Mouse (Mus musculus) cerebellum, postnatal 14 days (tissue): Measurements from ENCODE around the gene Rad51b.

Source experiments
- DNase-seq, 2 experiments: peaks; one replicate each; pipeline ENCODE4 v3.0.0; 2021; ENCODE audit warnings: mixed read lengths in 2 of 2

The Rad51b gene

DNA sequence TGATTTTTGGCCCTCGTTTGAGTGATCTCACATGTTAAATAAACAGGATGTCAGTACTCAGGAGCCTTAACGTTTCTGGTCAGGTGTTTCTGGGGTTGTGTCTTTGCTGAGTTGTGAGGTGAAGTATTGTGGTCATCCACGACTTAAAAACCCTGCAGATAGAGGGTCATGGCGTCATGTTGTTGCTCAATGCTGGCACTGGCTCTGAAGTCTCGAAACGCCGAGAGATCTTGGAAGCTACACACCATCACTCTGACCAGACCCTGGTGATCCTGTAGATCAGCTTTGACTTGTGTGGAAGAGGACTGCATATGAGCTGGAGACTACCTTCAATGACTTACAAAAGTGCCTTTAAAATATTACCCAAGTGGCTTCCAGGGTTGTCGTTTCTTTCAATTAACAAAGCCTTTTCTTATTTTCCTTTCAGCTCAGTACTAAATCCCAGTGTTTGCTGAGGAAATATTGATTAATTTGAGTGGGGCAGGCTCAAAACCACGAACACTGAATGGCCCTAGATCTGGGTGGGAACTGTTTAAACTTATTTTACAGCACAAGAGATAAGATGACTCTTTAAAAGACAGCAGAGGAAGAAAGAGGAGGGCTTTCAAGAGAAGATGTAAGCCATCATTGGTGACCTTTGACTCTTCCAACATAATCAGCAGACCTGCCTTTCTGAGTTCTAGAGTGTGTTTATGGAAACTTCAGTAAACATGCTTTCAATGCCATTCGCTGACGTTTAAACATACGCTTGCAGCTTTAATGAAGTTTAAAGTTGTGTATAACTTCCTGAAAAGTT is 144.3 kb downstream of the Rad51b start:
- DNase-seq: no peak

DNA sequence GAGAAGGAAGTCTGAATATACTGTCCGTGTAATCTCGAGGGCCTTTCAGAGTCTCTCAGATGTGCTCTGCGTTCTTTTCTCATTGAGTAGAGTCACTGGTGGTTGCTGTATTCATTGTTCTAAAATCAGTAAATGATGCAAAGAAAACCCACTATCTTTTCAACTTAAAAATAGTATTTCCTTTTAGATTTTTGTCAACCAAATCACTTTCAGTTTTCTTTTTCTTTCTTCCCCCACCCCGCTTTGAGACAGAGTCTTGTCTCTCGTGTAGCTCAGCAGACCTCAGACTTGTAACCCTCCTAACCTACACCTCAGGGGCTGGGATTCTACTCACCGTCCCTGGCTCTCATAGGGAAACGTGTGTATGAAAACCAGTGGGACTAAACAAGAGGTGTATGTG is 145.0 kb downstream of the Rad51b start:
- DNase-seq: no peak

DNA sequence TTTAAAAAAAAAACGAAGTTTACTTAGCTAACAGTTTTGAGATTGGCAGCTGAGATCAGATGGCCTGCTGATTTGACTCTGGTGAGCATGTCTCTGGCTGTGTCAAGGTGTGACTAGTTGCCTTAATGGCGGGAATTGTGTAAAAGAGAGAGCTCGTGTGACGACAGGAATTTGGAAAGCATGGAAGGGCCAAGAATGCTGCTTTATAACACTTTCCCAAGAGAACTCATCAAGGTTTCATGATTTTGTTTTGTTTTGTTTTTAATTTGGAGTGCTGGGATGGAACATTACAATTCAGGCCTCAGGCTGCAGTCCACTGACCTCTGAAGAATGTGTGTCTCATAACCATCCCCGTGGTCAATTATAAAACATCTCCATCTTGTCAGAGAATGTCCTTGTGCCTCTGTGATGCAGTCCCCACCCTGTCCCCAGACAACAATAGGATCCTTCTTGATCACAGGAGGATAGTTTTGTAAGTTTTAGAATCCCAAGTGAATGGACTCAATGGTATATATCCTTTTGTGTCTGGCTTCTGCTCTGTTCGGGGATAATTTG is 145.8 kb downstream of the Rad51b start:
- no peak for DNase-seq

DNA sequence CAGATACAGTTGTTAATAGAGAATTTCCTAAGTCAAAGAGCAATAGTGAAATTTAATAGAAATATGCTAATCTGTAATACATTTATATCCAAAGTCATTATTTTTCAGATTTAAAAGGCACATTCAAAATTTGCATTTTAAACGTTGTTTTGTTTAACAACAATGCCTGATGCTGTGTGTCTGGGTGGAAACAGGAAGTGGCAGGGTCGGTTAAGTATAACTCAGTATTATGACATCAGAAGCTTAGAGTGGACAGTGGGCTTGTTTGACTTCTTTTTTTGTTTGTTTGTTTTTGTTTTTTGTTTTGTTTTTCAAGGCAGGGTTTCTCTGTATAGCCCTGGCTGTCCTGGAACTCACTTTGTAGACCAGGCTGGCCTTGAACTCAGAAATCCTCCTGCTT is 147.6 kb downstream of the Rad51b start:
- DNase-seq: no peak

DNA sequence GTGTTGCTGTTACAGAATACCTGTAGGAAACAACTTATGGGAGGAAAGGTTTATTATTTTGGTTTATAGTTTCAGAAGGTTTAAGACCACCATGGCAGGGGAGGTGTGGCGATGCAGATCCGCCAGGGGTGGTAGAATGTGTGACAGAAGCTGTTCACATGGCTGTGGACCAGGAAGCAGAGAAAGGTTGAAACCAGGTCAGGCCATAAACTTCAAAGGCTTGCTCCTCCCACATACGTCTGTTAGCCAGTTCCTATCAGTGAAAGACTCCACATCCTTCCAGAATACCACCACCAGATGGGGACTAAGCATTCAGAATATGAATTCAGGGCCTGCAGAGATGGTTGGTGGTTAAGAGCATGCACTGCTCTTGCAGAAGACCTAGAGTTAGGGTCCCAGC is 150.0 kb downstream of the Rad51b start:
- DNase-seq: no peak

DNA sequence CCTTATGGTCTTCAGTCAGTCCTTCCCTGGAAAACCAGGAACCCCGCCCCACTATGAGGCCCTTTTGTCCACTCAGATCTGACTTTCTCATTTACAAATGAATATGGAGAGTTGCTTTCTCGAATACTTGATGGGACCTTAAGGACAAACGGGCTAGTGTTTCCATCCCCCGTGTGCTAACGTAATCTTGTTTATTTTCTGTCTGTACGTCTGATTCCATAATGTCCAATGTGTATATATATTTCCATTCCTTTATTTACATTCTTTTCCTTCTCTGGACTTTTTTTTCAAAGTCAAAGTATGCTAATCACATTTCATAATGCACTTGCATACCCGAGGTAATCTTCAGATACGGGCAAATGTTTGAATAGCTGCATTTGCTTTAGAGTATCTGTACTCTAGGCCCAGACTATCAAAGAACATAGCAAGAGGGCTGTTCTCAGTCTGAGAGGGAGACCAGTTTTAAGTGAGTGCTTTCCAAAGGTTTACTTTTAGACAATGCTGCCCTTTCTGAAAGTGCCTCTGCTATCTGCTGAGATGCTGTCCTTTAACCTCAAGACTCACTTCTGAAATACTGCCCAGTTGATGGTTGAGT is 152.8 kb downstream of the Rad51b start:
- DNase-seq: no peak

DNA sequence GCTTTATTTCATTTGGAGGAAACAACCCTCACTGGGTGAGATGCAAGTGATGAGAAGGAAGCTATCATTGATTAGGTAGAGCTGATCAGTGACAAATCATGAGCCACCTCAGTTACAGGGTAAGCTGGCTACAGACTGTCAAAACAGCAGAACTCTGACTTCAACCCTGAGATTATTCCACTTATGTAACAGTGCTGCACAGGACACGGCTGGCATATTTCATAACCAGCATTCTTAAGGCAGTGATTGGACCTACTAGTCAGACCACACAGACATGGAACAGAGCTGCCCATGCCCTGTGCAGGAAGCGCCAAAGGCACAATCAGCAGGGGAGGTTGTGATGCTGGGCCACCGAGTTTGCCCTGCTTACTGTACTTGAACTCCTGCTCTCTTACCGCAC is 155.8 kb downstream of the Rad51b start:
- no peak for DNase-seq

DNA sequence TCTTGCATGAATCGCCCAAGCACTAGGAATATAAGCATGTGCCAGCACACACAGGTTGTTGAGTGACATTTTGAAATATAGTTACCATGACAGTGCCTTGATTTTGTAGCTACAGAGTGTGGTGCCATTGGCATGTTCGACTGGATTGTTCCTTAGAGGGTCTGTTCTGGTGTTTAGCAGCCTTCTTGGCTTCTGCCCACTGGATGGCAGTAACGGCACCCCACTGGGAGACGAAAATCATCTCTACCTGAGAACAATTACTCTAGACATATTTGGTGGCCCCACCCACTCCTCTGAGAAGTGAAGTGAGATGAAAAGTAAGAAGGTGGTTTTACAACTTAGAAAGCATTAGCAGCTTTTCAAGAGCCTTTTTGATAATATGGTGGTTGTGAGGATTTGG is 156.9 kb downstream of the Rad51b start:
- DNase-seq: peak in 1 of 2 experiments; percentile 5

DNA sequence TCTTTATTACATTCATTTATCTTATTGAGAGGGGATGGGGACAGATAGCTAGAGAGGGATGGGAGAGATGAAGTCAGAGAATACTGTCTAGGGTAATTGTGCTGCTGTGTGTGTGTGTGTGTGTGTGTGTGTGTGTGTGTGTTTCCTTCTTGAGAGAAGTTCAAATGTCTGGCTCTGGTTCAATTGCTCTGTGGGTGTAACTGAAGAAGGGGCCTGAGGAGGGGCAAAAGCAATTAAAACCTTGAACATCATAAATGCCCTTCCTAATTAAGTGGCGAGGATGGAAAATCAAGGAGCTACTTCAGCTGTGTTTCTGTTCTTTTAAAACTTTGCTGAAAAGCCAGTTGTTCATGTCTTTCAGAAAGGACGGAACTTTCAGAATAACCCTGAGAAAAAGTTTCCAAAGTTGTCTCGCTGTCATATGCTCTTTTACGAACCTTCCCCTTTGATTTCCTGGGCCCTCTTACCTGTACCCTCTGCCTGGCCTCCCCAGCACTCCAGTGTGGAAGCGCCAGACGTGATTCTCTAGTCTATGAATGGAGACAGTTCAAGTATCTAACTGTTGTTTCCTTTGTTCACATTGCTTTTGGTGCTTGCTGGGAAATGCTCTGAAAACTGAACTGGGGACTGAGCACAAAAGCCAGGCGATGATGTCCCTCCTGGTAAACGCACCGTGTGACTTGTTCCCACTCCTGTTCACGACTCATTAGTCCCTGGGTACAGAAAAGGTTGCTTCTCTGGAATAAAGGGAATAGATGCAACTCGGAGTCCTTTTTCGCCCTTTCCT is 158.2 kb downstream of the Rad51b start:
- DNase-seq: no peak

DNA sequence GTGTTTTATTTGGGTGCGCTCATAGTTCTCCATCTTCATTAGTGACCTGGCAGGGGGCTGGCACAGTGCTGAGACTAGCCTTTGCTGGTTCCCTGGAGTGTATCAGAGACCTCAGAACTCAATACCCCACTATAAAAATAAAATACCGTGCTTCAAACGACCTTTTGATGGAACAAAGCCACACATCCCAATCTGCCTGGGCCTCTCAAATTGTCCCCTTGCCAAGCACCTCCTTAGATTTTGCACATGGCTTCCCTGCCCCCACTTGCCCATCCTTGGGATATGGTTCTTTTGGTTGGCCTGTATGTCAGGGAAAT is 158.7 kb downstream of the Rad51b start:
- no peak for DNase-seq

DNA sequence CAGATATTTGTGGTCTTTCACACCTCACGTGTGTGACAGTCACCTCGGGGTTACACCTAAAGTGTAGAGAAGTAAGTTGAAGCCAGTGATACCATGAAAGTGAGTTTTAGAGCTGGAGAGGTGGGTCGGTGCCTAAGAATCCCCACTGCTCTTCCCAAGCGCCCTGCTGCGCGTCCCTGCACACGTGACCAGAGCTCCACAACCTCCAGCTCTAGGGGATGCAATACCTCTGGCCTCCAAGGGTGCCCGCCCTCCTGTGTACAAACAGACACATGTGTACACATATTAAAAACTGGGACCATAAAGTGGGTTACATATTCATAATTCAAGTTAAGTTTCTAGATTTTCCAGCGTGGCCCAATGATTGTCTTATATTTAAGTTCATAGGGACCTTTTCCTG is 159.2 kb downstream of the Rad51b start:
- DNase-seq: no peak

DNA sequence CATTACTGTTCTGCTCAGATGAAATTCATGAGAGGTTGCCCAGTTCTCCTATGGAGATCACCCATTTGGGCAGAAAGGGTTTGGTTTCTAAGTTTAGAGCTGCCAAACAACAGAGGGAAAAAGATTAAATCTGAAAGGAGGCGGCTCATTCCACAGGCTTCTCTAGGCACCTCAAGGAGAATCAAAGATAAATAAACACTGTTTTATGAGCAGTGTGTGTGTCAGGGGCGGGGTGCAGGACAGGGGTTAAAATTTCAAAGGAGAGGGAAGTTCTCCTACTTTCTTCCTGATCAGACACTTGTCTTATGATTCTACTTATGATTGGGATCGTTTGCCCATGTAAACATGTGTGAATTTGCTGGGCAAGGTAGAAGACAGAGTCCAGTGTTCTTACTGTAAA is 166.3 kb downstream of the Rad51b start:
- no peak for DNase-seq

DNA sequence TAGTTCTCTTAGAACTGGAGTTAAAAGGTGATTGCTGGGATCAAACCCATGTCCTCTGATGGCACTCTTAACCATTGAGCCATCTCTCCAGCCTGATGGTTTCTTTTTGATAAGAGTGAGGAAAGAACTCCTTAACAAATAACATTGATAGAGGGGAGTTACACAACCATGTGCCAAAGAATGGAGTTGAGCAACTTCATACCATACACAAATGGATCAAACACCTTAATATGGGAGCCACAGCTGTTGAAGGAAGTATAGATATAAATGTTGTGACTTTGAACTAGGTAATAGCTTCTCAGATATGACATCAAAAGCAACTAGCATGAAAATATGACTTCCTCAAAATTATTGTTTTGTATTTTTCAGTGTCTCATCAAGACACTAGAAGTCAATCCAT is 173.0 kb downstream of the Rad51b start:
- no peak for DNase-seq

DNA sequence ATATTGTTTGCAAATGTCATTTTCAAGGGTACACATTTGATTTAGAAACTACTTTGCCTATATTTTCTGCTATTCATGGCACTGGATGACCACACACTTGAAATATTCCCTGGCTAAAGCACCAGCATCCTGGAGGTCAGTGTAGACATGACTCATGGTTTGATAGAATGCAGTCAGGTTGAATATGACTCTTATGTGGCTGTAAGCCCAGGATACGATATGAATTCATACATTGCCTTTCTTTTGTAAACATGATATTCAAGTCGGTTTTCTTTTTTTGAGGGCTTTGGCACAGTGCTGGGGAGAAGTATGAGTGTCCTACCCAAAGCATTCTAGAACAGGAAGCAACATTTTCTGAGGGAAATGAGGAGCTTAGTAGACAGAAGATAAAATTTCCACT is 174.8 kb downstream of the Rad51b start:
- no peak for DNase-seq

DNA sequence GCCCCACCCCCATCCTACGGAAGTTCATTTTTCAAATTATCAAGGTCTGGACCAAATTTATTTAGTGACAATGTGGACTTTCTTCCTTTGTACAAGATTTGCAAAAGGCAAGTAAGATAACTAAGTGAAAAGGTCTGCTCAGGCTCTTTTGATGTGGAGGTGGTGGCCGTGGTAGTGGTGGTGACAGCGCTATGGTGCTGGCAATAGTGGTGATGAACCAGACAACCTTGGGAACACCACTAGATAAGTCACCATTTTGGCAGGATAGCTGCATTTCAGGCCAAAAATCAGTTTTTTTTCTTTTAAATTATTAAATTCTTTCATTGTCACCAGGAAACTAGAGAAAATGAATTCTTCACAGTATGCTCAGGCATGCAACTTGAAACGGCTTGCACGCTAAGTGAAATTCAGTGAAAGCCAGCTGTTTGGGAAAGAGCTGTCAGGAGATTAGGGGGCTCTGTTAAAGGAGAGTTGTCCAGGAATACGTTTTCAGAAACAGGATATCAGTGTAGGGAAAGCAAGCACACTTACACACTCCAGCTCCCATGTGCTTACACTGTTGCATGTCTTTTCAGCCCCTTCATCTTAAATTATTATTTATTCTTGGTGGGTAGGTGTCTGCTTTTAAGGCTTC is 179.4 kb downstream of the Rad51b start:
- no peak for DNase-seq

DNA sequence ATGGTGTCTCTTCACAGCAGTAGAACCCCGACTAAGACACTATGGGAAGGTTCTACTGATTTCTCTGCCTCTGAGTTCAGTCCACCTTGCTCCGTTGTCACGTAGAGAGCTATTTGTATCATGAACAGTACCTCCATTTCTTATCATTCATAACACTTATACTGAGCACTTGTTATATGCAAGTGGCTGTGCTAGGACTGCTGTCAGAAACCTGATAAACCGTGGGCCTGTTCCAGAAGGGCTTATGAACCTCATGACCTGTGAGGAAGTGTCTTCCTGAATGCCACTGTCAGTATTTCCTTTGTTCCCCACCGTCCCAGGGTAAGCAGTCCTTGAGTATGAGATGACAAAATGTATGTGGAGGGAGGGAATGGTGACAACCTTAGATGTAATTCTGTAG is 181.7 kb downstream of the Rad51b start:
- no peak for DNase-seq

DNA sequence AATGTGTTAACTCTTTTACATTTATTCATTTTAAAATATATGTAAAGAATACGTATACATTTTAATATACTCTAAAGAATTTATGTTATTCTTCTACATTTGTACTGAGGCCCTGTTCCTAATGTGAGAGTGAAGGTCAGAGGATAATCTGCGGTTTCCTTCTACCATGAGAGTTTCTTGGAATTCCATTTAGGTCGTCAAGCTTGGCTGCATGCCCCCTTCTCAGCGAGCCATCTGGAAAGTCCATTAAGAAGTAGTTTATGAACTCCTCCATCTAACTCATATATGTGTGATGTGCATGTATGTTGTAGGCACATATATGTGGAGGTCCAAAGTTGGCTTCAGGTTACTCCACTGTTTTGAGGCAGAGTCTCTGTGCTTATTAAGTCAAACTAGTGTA is 188.4 kb downstream of the Rad51b start:
- no peak for DNase-seq

DNA sequence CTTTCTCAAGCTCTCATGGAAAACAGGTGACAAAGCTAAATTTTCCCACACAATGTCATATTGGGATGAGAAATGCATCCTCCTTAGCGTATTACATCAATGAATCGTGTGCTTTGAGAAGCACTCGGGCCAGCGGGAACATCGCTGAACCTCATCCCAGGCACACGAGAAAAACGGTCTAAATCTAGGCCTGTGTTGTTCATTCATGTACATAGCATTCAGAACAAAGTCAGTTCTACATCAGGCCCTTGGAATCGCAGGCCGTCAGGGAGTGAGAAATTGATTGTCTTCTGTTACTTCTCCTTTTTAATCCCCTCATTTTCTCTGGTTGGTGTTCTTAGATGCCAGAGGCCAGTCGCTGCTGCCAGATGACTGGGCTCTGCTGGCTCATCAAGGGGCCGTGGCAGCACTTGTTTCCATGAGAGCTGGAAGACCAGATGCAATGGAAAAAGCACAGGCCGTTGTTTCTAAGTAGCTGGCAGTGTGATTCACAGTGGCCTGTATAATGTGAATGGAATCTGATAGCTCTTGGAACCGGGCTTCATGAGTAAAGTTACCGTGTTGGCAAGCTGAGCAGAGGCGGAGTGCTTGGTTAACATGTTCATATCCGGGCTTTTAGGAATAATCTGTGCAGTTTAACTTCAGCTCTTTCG is 191.6 kb downstream of the Rad51b start:
- peak in 1 of 2 experiments; percentile 37 for DNase-seq

DNA sequence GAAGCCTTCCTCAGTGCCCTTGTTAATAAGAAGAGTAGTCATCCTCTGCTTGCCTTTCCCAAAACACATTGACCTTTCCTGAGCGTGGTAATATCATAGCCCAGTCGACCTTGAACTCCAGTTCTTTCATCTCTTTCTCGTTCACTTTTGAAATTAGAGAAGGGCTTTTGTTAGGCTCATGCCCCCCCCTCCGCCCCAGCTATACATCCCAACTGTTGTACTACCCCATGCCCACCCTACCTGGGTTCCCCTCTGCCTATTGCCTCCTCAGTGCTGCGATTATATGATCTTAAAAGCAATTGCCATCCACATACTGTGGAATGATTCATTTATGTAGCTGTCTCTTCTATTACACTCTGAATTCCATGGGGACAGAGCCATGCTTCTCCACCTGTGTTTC is 193.5 kb downstream of the Rad51b start:
- DNase-seq: no peak

DNA sequence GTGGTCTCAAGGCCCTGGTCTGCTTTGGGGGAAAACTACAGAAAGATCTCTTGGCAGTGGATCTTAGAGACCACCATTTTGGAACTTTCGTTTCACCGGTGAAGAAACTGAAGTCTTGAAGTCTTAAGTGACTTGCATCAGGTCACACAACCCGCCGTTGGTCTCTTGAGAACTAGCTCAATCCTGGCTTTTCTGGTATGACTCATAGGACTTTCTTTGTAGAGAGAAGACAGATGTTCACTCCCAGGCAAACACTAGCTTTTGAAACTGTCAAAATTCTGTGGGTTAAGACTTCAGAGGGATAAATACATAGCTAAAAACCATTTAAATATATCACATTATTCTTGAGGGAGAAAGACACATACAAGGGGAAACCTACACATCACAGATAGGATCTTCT is 195.1 kb downstream of the Rad51b start:
- no peak for DNase-seq

DNA sequence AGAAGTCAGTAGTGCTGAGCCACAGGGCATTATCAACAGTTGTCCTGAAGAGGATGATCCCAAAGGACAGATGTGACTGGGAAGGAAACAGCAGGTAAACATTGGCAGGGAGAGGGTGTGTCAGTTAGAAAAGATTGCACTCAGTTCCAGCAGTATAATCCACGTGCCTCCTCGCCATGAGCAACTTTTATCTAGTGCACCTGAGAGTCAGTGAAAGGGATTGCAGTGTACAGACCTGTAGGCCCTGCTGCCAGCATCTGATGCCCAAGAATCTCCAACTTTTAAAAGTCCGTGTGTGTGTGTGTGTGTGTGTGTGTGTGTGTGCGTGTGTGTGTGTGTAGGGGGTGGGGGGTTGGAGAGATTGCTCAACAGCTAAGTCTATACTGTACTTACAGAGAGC is 195.5 kb downstream of the Rad51b start:
- no peak for DNase-seq

DNA sequence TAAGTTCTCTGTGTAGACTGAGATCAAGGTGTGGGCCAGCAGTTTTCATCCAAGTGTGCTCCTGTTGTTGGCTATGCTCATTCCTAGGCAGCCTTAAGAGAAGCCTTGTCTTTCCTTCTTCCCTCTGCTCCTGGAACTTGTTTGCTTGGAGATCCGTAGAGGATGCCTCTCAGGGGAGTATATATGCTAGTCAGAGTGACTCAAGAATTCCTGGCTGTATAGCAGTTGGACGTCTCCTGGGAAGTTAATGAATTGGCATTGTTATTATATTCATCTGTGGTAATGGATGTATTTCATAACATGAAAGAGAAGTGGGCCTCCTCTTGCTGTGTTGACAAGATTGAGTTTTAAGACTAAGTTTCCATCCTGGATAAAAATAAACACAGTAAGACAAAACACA is 196.4 kb downstream of the Rad51b start:
- DNase-seq: no peak

DNA sequence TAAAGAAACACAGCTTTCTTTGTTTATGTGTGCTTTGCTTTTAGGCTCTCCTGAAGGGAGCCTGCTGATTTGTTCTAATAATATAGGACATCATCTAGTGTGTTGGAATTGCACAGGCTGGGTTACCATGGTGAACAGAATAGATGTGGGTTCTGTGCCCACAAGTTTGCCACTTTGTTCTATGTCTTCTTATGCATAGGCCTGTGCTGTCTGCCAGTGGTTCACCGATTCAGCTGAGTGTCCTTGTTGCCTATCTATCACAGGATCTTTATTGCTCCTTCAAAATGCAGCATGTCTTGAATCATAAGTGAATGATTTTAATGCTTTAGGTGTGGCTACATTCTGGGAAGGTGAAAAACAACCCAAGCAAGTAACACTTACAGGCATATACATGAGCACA is 201.2 kb downstream of the Rad51b start:
- no peak for DNase-seq
